Mouse (Mus musculus) lung, embryonic 14.5 days (tissue): Measurements from ENCODE around the gene Hivep2. TPM values are rescaled to one million over a fixed set of nuclear protein-coding genes. Genes with fewer than 3 reads are reported as not detected.

Source experiments
- ATAC-seq: fragments of 200-750 bp; cut with Nextera tagmentation; 2 replicates; pipeline ENCODE4 v1.8.0; 2017; ENCODE audit warnings: mild to moderate bottlenecking, moderate TSS enrichment, moderate library complexity; ENCODE audit not compliant: insufficient read depth
- DNase-seq: peaks from one replicate; pipeline ENCODE4 v3.0.0-alpha.2; 2015
- H3K27ac ChIP-seq: fragments of 300-500 bp; sonication (generic); 2 replicates; pipeline ENCODE4 v1.5.1; 2014; ENCODE audit warnings: low read depth, mild to moderate bottlenecking, moderate library complexity
- H3K27me3 ChIP-seq: fragments of 300-500 bp; sonication (generic); 2 replicates; pipeline ENCODE4 v1.6.1; 2014; ENCODE audit warnings: low read length, control low read depth; ENCODE audit not compliant: insufficient read depth
- H3K36me3 ChIP-seq: fragments of 300-500 bp; sonication (generic); 2 replicates; pipeline ENCODE4 v1.6.1; 2014; ENCODE audit warnings: control low read depth; ENCODE audit not compliant: insufficient read depth
- H3K4me1 ChIP-seq: fragments of 300-500 bp; sonication (generic); 2 replicates; pipeline ENCODE4 v1.6.1; 2014; ENCODE audit warnings: antibody characterized with exemption, control low read depth; ENCODE audit not compliant: insufficient read depth
- H3K4me2 ChIP-seq: fragments of 300-500 bp; sonication (generic); 2 replicates; pipeline ENCODE4 v1.6.1; 2014; ENCODE audit warnings: mild to moderate bottlenecking
- H3K4me3 ChIP-seq: fragments of 300-500 bp; sonication (generic); 2 replicates; pipeline ENCODE4 v1.5.1; 2014; ENCODE audit warnings: low read depth, low read length
- H3K9ac ChIP-seq: fragments of 300-500 bp; sonication (generic); 2 replicates; pipeline ENCODE4 v1.6.1; 2014
- H3K9me3 ChIP-seq: fragments of 300-500 bp; sonication (generic); 2 replicates; pipeline ENCODE4 v1.6.1; 2016; ENCODE audit warnings: low read depth, low read length, control low read depth
- CTCF ChIP-seq: IDR thresholded peaks from 2 replicates; pipeline ENCODE4 v1.5.1; 2016; ENCODE audit warnings: antibody characterized with exemption, low read depth
- WGBS: fragments of 180-500 bp; shearing (Covaris S2); extraction: QIAGEN DNeasy Blood & Tissue Kit; methylation state at CpG from one replicate; pipeline ENCODE4 v1.1.7; 2014; 5-methylcytosine and 5-hydroxymethylcytosine counted together
- polyA plus RNA-seq: library from polyadenylated mRNA; unstranded; fragments of >200 nt; fragmentation: Nextera tagmentation; extraction: Ambion mirVana; gene quantifications from 2 replicates; pipeline ENCODE4 v1.2.1, GENCODE M21; 2014

Hivep2 gene
- polyA plus RNA-seq, 1 experiment from 2014 or later = 5.3 TPM

DNA sequence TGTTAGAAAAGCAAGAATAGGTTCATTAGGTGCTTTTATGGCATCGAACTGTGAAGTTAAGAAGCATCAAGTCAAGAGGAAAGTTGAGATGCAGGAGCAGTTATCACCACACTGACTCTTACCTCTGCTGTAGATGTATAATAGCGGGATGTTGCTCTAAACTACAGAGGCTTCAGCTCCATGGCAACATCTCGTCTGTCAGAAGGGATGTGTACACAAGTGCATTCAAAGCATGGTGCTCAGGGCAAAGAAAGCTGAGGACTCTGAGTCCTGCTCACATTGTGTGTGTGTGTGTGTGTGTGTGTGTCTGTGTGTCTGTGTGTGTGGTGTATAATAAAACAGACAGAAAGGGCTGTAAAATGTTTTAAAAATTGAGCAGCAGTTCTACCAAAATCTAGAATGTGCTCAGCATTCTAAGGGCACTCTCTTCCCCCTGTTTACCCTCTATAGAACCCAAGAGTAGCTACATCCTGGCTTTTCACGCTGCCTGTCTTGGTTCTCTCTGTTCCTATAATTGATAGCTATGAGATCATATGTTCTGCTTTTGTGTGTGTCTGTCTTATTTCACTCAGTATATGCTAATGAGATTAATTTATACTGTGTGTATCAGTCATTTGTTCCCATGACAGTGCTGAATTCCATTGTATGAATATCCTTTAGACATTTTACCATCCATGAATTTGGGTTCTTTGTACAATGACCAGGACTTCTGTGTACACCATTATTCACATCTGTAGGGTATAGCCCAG, 39.1 kb downstream of the Hivep2 start:
- ATAC-seq = no peak
- 58% methylated on average over 4 of the region's 4 CpGs for WGBS

DNA sequence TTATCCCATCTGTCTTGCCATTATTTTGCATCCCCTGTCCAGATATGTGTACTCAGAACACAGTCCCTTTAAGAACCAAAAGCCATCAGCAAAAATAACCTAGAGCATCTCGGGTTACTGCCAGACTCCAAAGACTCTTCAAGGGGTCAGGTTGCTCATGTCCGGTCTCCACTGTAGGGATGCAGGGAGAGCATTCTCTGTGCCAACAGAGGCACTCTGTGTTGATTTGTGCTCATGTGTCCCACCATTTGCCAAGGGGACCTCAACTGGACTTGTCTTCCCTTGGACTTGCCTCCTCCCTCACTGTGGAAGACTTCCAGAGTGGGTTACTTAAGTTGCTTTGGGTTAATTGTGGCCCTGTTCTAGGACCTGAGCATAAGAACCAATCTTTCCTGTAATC, 43.8 kb downstream of the Hivep2 start:
- H3K36me3 ChIP-seq = no peaks in the 10 kb centered on the region
- H3K27ac ChIP-seq = no peak overlapping the region
- DNase-seq (no peak), ATAC-seq (no peak)
- H3K9me3 ChIP-seq = no peaks in the 10 kb centered on the region
- TF ChIP-seq CTCF = no peak
- no peak overlapping the region for H3K4me3 ChIP-seq
- WGBS = 76% methylated on average over 2 of the region's 2 CpGs
- no peaks in the 10 kb centered on the region for H3K27me3 ChIP-seq
- no peak overlapping the region for H3K9ac ChIP-seq
- no peak overlapping the region for H3K4me2 ChIP-seq
- no peaks in the 10 kb centered on the region for H3K4me1 ChIP-seq

More for the DNA sequence above, 39.1 kb downstream of the Hivep2 start:
- DNase-seq = no peak
- no peaks in the 10 kb centered on the region for H3K27me3 ChIP-seq
- no peak for TF ChIP-seq CTCF
- H3K4me2 ChIP-seq = no peak overlapping the region
- no peaks in the 10 kb centered on the region for H3K9me3 ChIP-seq
- no peak overlapping the region for H3K9ac ChIP-seq
- no peak overlapping the region for H3K27ac ChIP-seq
- H3K4me1 ChIP-seq = no peaks in the 10 kb centered on the region
- H3K36me3 ChIP-seq = no peaks in the 10 kb centered on the region
- H3K4me3 ChIP-seq = no peak overlapping the region

DNA sequence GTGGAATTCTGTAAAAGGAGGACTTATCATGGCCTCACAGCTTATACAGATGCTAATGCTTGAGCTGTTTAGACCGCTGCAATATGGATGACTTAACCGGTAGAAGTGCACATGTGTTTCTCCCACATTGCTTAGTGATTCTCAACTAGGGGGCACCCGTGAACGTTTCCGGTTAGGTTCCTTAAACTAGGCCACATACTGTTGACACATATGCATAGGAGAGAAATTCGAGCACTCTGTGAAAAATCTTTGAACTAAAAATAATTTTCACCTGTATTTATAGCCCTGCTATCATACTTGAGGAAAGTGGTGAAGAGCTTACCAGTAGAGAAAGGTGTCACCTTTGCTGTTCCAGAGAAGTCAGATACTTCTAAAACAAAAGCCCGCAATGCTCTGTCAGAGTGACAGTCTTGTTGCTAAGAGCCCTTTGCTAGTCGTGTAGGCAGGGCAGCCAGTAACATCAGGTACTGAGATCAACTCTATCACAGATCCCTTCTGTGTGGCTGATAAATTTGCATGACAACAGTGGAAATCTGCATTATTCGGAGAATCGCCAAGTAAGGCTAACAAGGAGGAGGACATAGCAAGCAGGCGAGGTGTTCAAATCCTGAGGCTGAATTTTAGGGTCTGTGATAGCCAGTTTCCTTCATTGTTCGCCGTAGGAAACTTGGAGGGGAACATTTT, 50.6 kb downstream of the Hivep2 start:
- no peak for TF ChIP-seq CTCF
- WGBS = 63% methylated on average over 13 of the region's 13 CpGs
- no peaks in the 10 kb centered on the region for H3K9me3 ChIP-seq
- ATAC-seq (no peak), DNase-seq (no peak)
- H3K36me3 ChIP-seq = no peaks in the 10 kb centered on the region
- H3K27me3 ChIP-seq = no peaks in the 10 kb centered on the region
- H3K4me3 ChIP-seq = no peak overlapping the region
- no peaks in the 10 kb centered on the region for H3K4me1 ChIP-seq
- H3K4me2 ChIP-seq = no peak overlapping the region
- no peak overlapping the region for H3K27ac ChIP-seq
- H3K9ac ChIP-seq = no peak overlapping the region

DNA sequence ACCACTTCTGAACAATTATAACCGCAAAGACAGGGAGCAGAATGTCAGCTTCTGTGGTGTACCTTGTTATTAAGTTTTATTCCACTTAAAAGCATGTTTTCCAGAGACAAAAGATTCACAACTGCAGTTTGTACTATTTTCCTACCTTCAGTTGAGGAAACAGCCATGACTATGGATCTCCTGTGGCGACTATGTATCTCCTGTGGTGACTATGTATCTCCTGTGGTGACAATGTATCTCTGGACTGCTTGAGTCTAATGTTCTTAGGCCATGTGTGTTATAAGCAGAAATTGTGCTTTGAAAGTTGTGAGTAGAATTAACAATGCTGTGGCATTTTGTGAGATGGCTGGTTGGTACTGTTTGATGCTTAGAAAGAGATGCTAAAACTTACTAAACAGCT, 51.5 kb downstream of the Hivep2 start:
- WGBS = 65% methylated on average over 2 of the region's 2 CpGs
- ATAC-seq = no peak
- H3K27ac ChIP-seq = no peak overlapping the region

DNA sequence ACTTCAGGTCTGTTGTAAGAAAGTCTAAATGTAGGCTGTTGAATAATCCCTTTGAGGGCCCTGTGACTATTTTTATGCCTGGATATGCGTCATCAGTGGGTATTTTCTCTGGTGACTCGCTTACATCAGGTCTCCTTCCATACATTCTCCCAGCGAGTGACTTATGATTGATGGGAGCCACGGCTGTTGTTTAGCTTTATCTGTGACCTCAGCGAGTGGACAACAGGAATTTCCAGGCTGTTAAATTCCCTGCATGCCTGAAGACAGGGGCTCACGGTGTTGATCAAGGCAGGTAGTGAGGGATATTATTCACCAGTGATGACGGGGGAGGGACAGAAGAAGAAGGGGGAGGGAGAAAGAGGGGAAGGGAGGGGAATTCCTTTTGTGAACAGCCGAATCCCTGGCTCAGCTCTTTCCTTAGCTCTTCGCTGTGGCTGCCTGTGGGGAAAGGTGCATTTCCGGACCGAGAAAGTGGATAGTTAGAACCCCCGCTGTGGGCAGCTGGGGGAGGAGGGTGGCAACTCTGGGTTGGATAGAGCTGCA, 52.0 kb downstream of the Hivep2 start:
- WGBS = 2% methylated on average over 12 of the region's 12 CpGs
- peak; percentile 86 for ATAC-seq

More for the DNA sequence above, 51.5 kb downstream of the Hivep2 start:
- H3K27me3 ChIP-seq = no peaks in the 10 kb centered on the region
- no peak overlapping the region for H3K4me2 ChIP-seq
- H3K9ac ChIP-seq = no peak overlapping the region
- TF ChIP-seq CTCF = no peak
- H3K36me3 ChIP-seq = no peaks in the 10 kb centered on the region
- H3K4me3 ChIP-seq = no peak overlapping the region
- H3K9me3 ChIP-seq = no peaks in the 10 kb centered on the region
- no peaks in the 10 kb centered on the region for H3K4me1 ChIP-seq
- DNase-seq = no peak

DNA sequence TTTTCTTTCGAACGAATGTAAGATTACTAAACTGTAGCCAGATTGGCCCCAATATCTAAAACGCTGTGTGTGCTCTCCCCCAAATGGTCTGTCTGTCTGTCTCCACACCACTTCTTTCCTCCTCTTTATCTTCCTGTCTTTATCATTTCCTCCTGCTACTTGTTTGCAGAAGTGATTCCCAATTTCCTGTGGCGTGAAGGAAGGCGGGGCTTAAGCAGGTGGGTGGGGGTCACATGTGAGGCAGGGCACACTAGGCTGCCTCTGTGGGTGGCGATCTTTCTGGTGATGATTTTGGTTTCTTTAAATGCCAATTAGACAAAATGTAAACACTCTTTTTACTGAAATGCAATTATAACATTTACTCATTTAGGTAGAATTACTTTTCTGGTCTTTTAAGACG, 52.8 kb downstream of the Hivep2 start:
- Histone ChIP-seq H3K9ac (no peak overlapping the region), H3K27ac (no peak overlapping the region)

More for the DNA sequence above, 52.0 kb downstream of the Hivep2 start:
- no peak overlapping the region for H3K9ac ChIP-seq
- H3K27me3 ChIP-seq = no peaks in the 10 kb centered on the region
- H3K36me3 ChIP-seq = no peaks in the 10 kb centered on the region
- DNase-seq = peak; percentile 68
- H3K4me2 ChIP-seq = peak overlapping the region; percentile 35
- no peaks in the 10 kb centered on the region for H3K4me1 ChIP-seq
- no peak overlapping the region; the same call in 1 of the 2 replicates for H3K27ac ChIP-seq
- TF ChIP-seq CTCF = no peak
- H3K4me3 ChIP-seq = peak overlapping the region; percentile 1; the same call in 1 of the 2 replicates
- no peaks in the 10 kb centered on the region for H3K9me3 ChIP-seq

DNA sequence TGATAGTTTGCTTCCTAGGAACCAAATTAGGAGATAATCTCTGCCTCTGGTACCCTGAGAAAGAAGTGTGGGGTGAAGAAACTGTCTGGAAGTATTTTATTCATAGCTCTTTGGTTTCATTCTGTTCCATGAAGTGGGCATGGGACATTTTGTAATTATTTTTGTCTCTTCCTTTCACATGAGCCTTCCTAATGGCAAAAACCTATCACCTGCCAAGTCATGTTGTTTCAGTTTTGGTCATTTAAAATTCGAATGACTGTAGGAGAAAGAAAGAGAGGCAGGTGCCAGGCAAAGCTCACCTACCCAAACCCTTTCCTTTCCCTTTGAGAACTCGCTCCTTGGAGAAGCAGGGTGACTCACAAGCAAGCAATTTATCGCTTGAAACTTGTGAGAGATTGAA, 53.3 kb downstream of the Hivep2 start:
- H3K4me3 ChIP-seq = no peak overlapping the region
- no peaks in the 10 kb centered on the region for H3K9me3 ChIP-seq
- WGBS = 62% methylated on average over 3 of the region's 3 CpGs
- H3K36me3 ChIP-seq = no peaks in the 10 kb centered on the region
- H3K27me3 ChIP-seq = no peaks in the 10 kb centered on the region
- no peaks in the 10 kb centered on the region for H3K4me1 ChIP-seq
- H3K27ac ChIP-seq = no peak overlapping the region
- no peak for TF ChIP-seq CTCF
- no peak overlapping the region for H3K9ac ChIP-seq
- DNase-seq = no peak
- no peak overlapping the region for H3K4me2 ChIP-seq
- ATAC-seq = no peak

More for the DNA sequence above, 52.8 kb downstream of the Hivep2 start:
- Histone ChIP-seq H3K4me3 (no peak overlapping the region), H3K27me3 (no peaks in the 10 kb centered on the region), H3K4me2 (peak overlapping the region; percentile 35; the same call in 1 of the 2 replicates), H3K36me3 (no peaks in the 10 kb centered on the region), H3K4me1 (no peaks in the 10 kb centered on the region), H3K9me3 (no peaks in the 10 kb centered on the region)
- no peak for DNase-seq
- ATAC-seq = no peak
- TF ChIP-seq CTCF = no peak
- WGBS = 23% methylated on average over 7 of the region's 7 CpGs
